Mouse (Mus musculus) cerebellum, adult 9-11 months (tissue): ENCODE data around the gene Grcc10.

Experiments
- DNase-seq: peaks from one replicate; pipeline ENCODE4 v3.0.0; 2022

Grcc10 gene

DNA sequence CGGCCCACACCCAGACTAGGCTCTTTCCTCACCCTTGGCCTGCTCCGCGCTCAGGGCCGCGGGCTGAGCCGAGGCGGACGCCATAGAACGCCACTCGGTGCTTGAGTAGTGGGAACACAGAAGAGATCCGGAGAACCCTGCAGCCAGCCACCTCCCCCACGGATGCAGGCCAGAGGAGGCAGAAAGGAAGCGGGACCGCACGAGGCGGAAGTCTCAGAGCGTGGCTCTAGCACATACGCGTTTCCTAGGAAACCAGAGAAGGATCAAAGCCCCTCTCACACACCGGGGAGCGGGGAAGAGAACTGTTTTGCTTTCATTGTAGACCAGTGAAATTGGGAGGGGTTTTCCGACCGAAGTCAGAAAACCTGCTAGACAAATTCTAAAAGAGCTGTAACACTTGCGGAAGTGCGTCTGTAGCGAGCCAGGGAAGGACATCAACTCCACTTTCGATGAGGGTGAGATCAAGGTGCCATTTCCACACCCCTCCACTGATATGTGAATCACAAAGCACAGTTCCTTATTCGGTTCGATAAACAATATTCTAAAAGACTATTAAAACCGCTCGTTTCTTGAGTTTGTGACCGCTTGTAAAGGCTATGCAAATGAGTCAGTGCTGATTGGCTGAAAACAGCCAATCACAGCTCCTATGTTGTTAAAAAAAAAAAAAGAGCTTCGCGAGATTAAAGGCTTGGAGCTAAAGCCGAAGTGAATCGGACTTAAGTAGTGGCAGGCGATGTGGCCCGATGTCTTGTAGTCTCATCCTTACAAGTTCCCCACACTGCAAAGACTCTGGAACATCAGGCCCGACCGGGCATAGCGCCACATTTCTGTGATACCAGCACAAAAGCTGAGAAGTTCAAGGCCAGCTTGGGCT is at the start of gene Grcc10:
Grcc10 (minus strand) TSS at position 487 of the 874 bp plus-strand sequence.
- DNase-seq = peak; percentile 92

DNA sequence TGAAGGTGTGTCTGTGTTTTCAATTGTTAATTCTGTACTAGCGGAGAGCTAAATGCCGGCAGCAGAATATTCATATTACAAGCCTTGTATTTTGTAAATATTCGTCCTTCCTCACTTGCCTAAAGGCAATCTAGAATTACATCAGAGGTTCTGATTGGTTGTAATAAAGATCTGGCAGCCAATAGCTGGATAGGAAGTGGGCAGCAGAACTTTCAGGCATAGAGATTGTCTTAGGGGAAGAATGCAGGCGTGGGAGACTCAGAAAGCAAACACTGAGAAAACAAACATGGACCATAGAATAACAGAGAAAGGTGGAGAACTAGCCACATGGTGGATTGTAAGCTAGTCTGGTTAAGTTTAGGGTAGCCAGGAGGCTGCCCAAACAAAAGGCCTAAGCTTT is 48.9 kb upstream of the Grcc10 start:
- no peak for DNase-seq

- DNase-seq = no peak
Measured at GRCm38 (mm10) chr6:124789519-124789918, 48.3 kb upstream of the Grcc10 start.

- peak; percentile 56 for DNase-seq
Measured at GRCm38 (mm10) chr6:124787722-124788121, 46.5 kb upstream of the Grcc10 start.

GRCm38 (mm10) chr6:124786756-124787420 is 45.7 kb upstream of the Grcc10 start:
- DNase-seq = peak; percentile 93

DNA sequence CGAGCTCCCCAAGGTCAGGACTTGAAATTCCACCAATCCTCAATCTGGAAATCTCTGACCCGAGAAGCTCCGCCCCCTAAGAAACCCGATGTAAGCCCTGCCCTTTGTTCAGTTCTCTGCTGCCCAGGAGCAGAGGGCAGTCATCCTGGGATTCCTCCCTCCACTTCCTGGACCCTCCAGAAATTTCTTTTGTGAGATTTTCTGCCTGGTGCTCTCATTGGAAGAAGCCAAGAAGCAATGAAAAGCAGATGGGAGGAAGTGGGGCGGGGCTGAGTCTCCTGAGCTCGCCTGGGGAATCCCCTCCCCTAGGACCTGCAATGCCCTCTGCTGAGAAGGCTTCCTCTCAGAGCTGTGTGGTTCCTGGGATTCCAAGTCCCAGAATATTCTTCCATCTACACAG is 41.3 kb upstream of the Grcc10 start:
- no peak for DNase-seq

- DNase-seq = no peak
Measured at GRCm38 (mm10) chr6:124780917-124781316, 39.7 kb upstream of the Grcc10 start.

GRCm38 (mm10) chr6:124779984-124780416 is 38.8 kb upstream of the Grcc10 start:
- DNase-seq = no peak

- DNase-seq = peak; percentile 52
Measured at GRCm38 (mm10) chr6:124779222-124779983, 38.2 kb upstream of the Grcc10 start, which contains the start of gene Lrrc23. Gene Lrrc23 (minus strand): TSS chr6:124779727.

GRCm38 (mm10) chr6:124770511-124770910 is 29.3 kb upstream of the Grcc10 start:
- DNase-seq = peak; percentile 74

DNA sequence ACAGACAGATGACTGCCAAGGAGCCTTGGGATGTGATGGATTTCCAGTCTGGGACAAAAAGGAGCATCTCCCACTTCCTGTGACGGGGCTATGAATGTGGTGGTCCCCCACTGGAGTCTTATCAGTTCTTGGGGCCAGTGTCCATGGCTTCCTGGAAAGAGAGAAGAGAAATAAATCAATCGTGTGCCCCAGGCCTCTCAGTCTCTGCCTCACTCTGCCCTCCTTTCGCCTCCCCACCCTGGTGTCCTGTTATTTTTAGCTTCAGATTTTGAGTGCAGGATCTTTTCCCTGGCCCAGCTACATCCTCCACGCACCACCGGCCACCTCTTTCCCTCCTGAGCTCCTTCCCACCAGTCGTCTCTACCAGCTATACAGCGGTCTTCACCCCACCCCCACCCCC is 28.8 kb upstream of the Grcc10 start:
- peak; percentile 68 for DNase-seq

DNA sequence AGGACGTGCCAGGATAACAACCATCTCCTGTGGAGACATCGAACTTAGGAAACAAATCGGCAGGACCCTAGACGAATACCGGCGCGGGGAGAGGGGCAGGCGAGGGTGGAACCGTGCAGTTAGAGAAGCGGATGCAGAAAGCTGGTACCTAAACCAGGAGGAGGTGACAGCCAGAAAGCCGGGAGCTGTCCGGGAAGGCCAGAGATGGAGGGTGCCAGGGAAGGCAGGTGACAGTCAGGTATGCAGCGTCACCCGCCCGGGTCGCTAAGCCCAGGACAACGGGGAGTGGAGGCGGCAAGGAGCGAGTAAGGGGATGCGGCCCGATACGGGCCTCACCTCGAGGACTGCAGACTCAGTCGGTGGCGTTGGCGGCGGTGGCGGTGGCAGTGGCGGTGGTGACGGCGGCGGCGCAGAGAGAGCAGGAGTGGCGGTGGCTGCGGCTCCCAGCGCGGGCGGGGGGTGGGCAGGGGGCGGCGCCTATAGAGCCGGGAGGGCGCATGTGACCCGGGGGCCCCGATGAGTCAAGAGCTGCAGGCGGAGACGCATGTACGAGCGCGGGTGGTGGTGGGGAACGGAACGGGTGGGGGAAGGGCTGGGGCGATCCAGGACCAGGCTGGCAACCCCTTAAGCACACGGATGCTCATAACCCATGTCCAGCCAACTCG is 28.1 kb upstream of the Grcc10 start, which contains the start of gene Eno2:
Eno2 (minus strand) TSS at position 573 of the 665 bp plus-strand sequence.
- DNase-seq = peak; percentile 87

- no peak for DNase-seq
Measured at GRCm38 (mm10) chr6:124768704-124769044, 27.5 kb upstream of the Grcc10 start.

DNA sequence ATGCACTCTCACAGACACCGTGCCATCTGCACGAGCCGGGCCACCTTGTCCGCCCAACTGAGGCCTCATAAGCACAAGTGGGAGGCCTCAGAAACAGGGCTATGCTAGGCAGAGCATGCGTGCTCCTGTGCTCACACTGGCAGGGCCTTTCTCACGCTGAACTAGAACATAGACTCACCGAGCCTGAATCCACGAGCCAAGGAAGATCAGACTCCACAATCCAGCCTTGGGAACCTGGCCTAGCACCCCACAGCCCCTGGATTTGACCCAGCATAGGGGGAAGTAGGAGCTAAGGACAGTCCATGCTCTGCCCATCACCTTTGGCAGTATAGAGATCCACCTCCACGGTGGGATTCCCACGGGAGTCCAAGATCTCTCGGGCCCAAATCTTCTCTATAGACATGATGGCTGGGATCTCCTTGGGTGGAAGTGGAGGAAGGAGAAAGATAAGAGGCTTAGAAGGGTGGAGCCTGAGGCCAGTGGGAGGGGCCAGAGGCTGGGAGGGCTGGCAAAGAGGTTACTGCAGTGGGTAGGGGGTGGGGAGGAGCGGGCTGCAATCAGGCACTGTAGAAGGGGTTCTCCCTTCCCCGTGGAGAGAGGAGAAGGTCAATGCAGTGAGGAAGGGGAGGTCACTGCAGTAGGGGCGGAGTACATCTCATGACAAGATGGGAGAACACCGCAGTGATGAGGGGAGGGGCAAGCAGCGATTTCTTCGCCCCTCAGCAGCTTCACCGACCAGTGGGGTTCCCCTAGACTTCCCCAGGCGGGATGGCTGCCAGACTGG is 26.9 kb upstream of the Grcc10 start:
- DNase-seq = peak; percentile 84

GRCm38 (mm10) chr6:124767536-124767919 is 26.4 kb upstream of the Grcc10 start:
- DNase-seq = peak; percentile 54

- no peak for DNase-seq
Measured at GRCm38 (mm10) chr6:124765951-124766350, 24.8 kb upstream of the Grcc10 start.

GRCm38 (mm10) chr6:124759259-124759658 is 18.1 kb upstream of the Grcc10 start:
- DNase-seq = peak; percentile 89

- DNase-seq = peak; percentile 56
Measured at GRCm38 (mm10) chr6:124758849-124759232, 17.7 kb upstream of the Grcc10 start.

- DNase-seq = peak; percentile 87
Measured at GRCm38 (mm10) chr6:124757909-124758848, 17.0 kb upstream of the Grcc10 start.

GRCm38 (mm10) chr6:124757351-124757880 is 16.2 kb upstream of the Grcc10 start:
- DNase-seq = peak; percentile 58
